Mouse (Mus musculus): ENCODE measurements around the gene Boll.

GRCm38 (mm10) chr1:55234910-55235520 is 128.3 kb downstream of the Boll start:
- no peak for TF ChIP-seq CTCF (IDR thresholded peaks at IDR 0.05; ENCODE audit: control insufficient read depth, insufficient read depth, insufficient read length)
- no peak for TF ChIP-seq MAX (IDR thresholded peaks at IDR 0.05)
- TF ChIP-seq CEBPB (IDR thresholded peaks at IDR 0.05; ENCODE audit: low read depth): no peak
- TF ChIP-seq USF1 (IDR thresholded peaks at IDR 0.05; ENCODE audit: low read depth): no peak
- TF ChIP-seq FOSL1 (IDR thresholded peaks at IDR 0.05; ENCODE audit: insufficient read depth, low read length, poor library complexity, severe bottlenecking): no peak
